Mouse (Mus musculus): Measurements from ENCODE around the gene Tmem242.

DNA sequence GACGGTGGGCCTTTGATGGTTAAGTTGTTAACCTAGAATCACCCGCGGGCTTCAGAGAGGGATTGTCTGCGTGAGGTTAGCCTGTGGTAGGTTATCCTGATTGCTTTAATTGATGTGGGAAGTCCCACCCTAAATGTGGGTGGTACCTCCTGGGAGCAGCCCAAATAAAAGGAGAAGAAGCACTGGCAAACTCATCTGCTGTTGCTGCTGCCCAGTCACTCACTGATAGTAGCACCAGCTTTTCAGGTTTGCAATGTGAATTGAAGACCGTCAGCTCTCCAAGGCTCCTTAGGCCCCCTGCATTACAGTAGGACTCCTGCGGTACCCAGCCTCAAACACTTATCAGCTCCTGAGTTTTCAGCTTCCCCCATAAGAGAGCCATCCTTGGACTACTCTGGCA, 36.2 kb downstream of the Tmem242 start:
- TF ChIP-seq CTCF (IDR thresholded peaks at IDR 0.05; ENCODE audit: extremely low read depth, insufficient read length, insufficient replicate concordance, low read depth, low read length) = no peak
- TF ChIP-seq POLR2A (IDR thresholded peaks at IDR 0.05; ENCODE audit: low read depth, low read length) = no peak

Measured in small intestine, adult 2 months (tissue).